Mouse (Mus musculus): ENCODE results near the gene Hist1h2bh.

DNA sequence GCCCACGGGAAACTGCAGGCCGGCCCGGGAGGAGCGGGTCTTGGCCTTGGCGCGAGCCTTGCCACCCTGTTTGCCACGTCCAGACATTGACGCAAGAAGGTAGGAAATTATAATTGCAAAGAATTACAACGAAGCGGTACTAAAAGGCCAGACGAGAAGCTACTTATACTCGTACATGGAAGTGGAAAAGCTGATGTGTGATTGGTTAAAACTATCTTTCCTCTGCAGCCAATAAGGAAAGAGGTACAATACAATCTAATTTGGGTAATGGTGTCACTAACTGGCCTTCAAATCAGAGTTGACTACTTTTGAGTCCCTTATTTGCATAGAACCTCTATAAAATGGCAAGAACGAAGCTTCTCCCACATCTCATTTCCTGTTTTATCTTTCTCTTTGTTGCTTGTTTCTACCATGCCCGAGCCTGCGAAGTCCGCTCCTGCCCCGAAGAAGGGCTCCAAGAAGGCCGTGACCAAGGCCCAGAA is 27.9 kb upstream of the Hist1h2bh start, which contains the start of the genes Hist1h2ae and Hist1h2bg:
- TF ChIP-seq EP300 (IDR thresholded peaks at IDR 0.05; ENCODE audit: insufficient read depth, low read depth, low read length) (no peak), POLR2A (IDR thresholded peaks at IDR 0.05; ENCODE audit: insufficient read depth, low read length) (no peak)
